Comparison of ENCODE assay signal across 22 mouse cellular contexts in the genomic region with DNA sequence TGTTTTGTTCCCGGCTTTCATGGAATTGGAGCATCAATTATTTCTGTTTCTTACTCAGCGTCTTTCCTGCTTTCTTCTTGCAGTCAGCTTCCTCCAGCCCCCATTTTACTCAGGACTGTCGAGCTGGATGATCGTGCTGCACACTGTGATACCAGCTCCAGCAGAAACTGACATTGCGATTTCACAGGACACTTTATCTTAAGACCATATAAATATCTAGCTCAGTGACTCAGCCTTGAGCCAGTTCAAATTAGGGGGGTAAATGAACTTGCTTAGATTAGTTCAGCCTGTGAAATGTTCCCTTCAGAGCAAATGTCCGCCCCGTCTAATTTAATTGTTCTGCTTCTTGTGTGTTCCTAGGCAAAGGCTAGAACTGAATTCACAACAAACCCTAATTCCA.
A peak's percentile ranks its signal among the peaks of the same experiment; 100 is the strongest.
DNase-seq lines count a peak whose midpoint lies in the region; ATAC-seq and TF ChIP-seq lines count a peak whose summit lies in the region.
"Had no signal": no experiment of that assay in that cellular context is flagged by ENCODE, and none has a peak within 500 bp of the region (broad histone marks: within the 10 kb centered on the region; RNA-seq: fewer than 3 reads in every experiment).

No protein-coding gene starts in this region.

- 34% methylated on average over 7 of the region's 7 CpGs for WGBS in heart, embryonic 13.5 days
- 41% methylated on average over 7 of the region's 7 CpGs for WGBS in heart, embryonic 16.5 days
- 53% methylated on average over 7 of the region's 7 CpGs for WGBS in lung, postnatal 0 days
- 45% methylated on average over 7 of the region's 7 CpGs for WGBS in embryonic facial prominence, embryonic 14.5 days

- H3K4me1 ChIP-seq in heart, embryonic 13.5 days: peaks cover 7% of the 10 kb centered on the region; the same call in 1 of the 2 replicates
- no peaks in the 10 kb centered on the region for H3K4me1 ChIP-seq in heart, embryonic 16.5 days (ENCODE audit: control insufficient read depth, insufficient read depth, low read length)
- no peaks in the 10 kb centered on the region for H3K4me1 ChIP-seq in lung, postnatal 0 days (ENCODE audit: insufficient read depth, low read depth, low read length)
- H3K4me1 ChIP-seq in embryonic facial prominence, embryonic 14.5 days (ENCODE audit: control insufficient read depth, insufficient read depth, low read length): no peaks in the 10 kb centered on the region
- H3K4me1 ChIP-seq: embryonic facial prominence, embryonic 15.5 days; hindbrain, embryonic 10.5 days; hindbrain, embryonic 13.5 days; intestine, embryonic 15.5 days had no signal

- no peak for DNase-seq in heart, adult 18-20 months
- DNase-seq in heart, adult 9 months (ENCODE audit: low spot score in 2 of 2): no peak
- peak; percentile 61 for DNase-seq in lung, postnatal 0 days (ENCODE audit: low spot score)
- DNase-seq in lung, adult 18-20 months: no peak
- DNase-seq in embryonic facial prominence, embryonic 14.5 days (ENCODE audit: low spot score): peak; percentile 3
- DNase-seq in MN1 (ENCODE audit: low spot score): no peak
- DNase-seq: cerebellum, adult 11 months; cerebellum, adult 2 months; cerebellum, adult 9-11 months; cerebellum, postnatal 25 days; gastrocnemius, adult 2 months; gastrocnemius, postnatal 14 days; heart, adult 2 months; heart, postnatal 36 days; kidney, adult 11 months had no signal

- ATAC-seq in heart, embryonic 13.5 days (ENCODE audit: extremely low read depth, insufficient number of reproducible peaks, low FRiP score, low TSS enrichment): no peak
- peak; percentile 52 for ATAC-seq in heart, embryonic 16.5 days (replicated peaks; ENCODE audit: extremely low read depth, insufficient read depth, low FRiP score)
- peak; percentile 73 for ATAC-seq in lung, postnatal 0 days
- 0 out of 2 replicates have a peak, but pooled peaks have one; percentile 44 for ATAC-seq in embryonic facial prominence, embryonic 14.5 days (ENCODE audit: low read depth)
- ATAC-seq: intestine, embryonic 15.5 days had no signal

- H3K9ac ChIP-seq in heart, embryonic 13.5 days: no peak overlapping the region
- H3K9ac ChIP-seq in heart, embryonic 16.5 days (ENCODE audit: low read length): no peak overlapping the region
- H3K9ac ChIP-seq in lung, postnatal 0 days (replicated peaks; ENCODE audit: low read depth): no peak overlapping the region
- no peak overlapping the region for H3K9ac ChIP-seq in embryonic facial prominence, embryonic 14.5 days (ENCODE audit: low read depth, low read length)
- H3K9ac ChIP-seq: embryonic facial prominence, embryonic 15.5 days; forebrain, postnatal 0 days; hindbrain, embryonic 13.5 days; intestine, embryonic 15.5 days had no signal

- H3K4me3 ChIP-seq in heart, embryonic 13.5 days: no peak overlapping the region
- H3K4me3 ChIP-seq in heart, embryonic 16.5 days (ENCODE audit: low read length): no peak overlapping the region
- no peak overlapping the region for H3K4me3 ChIP-seq in lung, postnatal 0 days (ENCODE audit: low read depth, low read length)
- H3K4me3 ChIP-seq in embryonic facial prominence, embryonic 14.5 days (ENCODE audit: low read depth, low read length): no peak overlapping the region
- H3K4me3 ChIP-seq: embryonic facial prominence, embryonic 15.5 days; gastrocnemius, adult 2 months; heart, adult 2 months; hindbrain, embryonic 10.5 days; hindbrain, embryonic 13.5 days; intestine, embryonic 15.5 days had no signal

- H3K9me3 ChIP-seq in heart, embryonic 13.5 days: no peaks in the 10 kb centered on the region
- no peaks in the 10 kb centered on the region for H3K9me3 ChIP-seq in heart, embryonic 16.5 days (replicated peaks; ENCODE audit: control insufficient read depth, low read length)
- H3K9me3 ChIP-seq in lung, postnatal 0 days (ENCODE audit: low read length): no peaks in the 10 kb centered on the region
- H3K9me3 ChIP-seq in embryonic facial prominence, embryonic 14.5 days (ENCODE audit: control insufficient read depth, low read length): no peaks in the 10 kb centered on the region
- H3K9me3 ChIP-seq: embryonic facial prominence, embryonic 15.5 days; hindbrain, embryonic 10.5 days; hindbrain, embryonic 13.5 days; intestine, embryonic 15.5 days had no signal

- peak overlapping the region; percentile 11; the same call in 1 of the 2 replicates for H3K4me2 ChIP-seq in heart, embryonic 13.5 days
- no peak overlapping the region for H3K4me2 ChIP-seq in heart, embryonic 16.5 days (ENCODE audit: low read depth, low read length)
- H3K4me2 ChIP-seq in lung, postnatal 0 days (replicated peaks; ENCODE audit: low read depth, low read length): no peak overlapping the region
- no peak overlapping the region for H3K4me2 ChIP-seq in embryonic facial prominence, embryonic 14.5 days (ENCODE audit: low read depth, low read length)
- H3K4me2 ChIP-seq: embryonic facial prominence, embryonic 15.5 days; hindbrain, embryonic 13.5 days; intestine, embryonic 15.5 days had no signal

- H3K27me3 ChIP-seq in heart, embryonic 13.5 days (replicated peaks): no peaks in the 10 kb centered on the region
- H3K27me3 ChIP-seq in heart, embryonic 16.5 days (ENCODE audit: control insufficient read depth, insufficient read depth, low read length): no peaks in the 10 kb centered on the region
- no peaks in the 10 kb centered on the region for H3K27me3 ChIP-seq in lung, postnatal 0 days (replicated peaks; ENCODE audit: insufficient read depth, low read length)
- no peaks in the 10 kb centered on the region for H3K27me3 ChIP-seq in embryonic facial prominence, embryonic 14.5 days (replicated peaks; ENCODE audit: control insufficient read depth, insufficient read depth, low read length)
- H3K27me3 ChIP-seq: embryonic facial prominence, embryonic 15.5 days; hindbrain, embryonic 13.5 days; intestine, embryonic 15.5 days had no signal

- no peak for TF ChIP-seq CTCF in lung, postnatal 0 days (IDR thresholded peaks at IDR 0.05)

- no peaks in the 10 kb centered on the region for H3K36me3 ChIP-seq in heart, embryonic 13.5 days
- no peaks in the 10 kb centered on the region for H3K36me3 ChIP-seq in heart, embryonic 16.5 days (ENCODE audit: control insufficient read depth, insufficient read depth)
- no peaks in the 10 kb centered on the region for H3K36me3 ChIP-seq in lung, postnatal 0 days (ENCODE audit: insufficient read depth, low read length)
- H3K36me3 ChIP-seq in embryonic facial prominence, embryonic 14.5 days (ENCODE audit: control insufficient read depth, insufficient read depth, low read length): no peaks in the 10 kb centered on the region
- H3K36me3 ChIP-seq: embryonic facial prominence, embryonic 15.5 days; hindbrain, embryonic 10.5 days; hindbrain, embryonic 13.5 days; intestine, embryonic 15.5 days had no signal

- H3K27ac ChIP-seq in heart, embryonic 13.5 days (replicated peaks): peak overlapping the region; percentile 73
- no peak overlapping the region for H3K27ac ChIP-seq in heart, embryonic 16.5 days (ENCODE audit: low read length)
- H3K27ac ChIP-seq in lung, postnatal 0 days (ENCODE audit: low read length): no peak overlapping the region
- no peak overlapping the region for H3K27ac ChIP-seq in embryonic facial prominence, embryonic 14.5 days (replicated peaks; ENCODE audit: low read depth, low read length)
- H3K27ac ChIP-seq: embryonic facial prominence, embryonic 15.5 days; gastrocnemius, adult 2 months; heart, adult 2 months; hindbrain, embryonic 10.5 days; hindbrain, embryonic 13.5 days; intestine, embryonic 15.5 days had no signal

- TF ChIP-seq EP300 in lung, postnatal 0 days (IDR thresholded peaks at IDR 0.05): no peak

Comparison
In these comparisons a context has a peak if more than half of its experiments do, and no peak if none do; other contexts are left out.
1. DNase-seq: peak in lung, postnatal 0 days (single experiment) and embryonic facial prominence, embryonic 14.5 days (single experiment); none in heart, adult 18-20 months (0 of 2), heart, adult 9 months (0 of 2), lung, adult 18-20 months (0 of 2) and MN1 (single experiment).